Mouse (Mus musculus): ENCODE measurements around the gene Tbc1d7. TPM values are rescaled to one million over a fixed set of nuclear protein-coding genes. Genes with fewer than 3 reads are reported as not detected.

Tbc1d7 gene
- 6.9 and 9.2 TPM in 2 replicates for total RNA-seq (2023)

GRCm38 (mm10) chr13:43171020-43171710 lies at the start of gene Tbc1d7:
TSS of gene Tbc1d7 (minus strand) at chr13:43171501.

Other genes with a start within 250 kb of the Tbc1d7 start
- 55.6 and 88.2 TPM in 2 replicates for gene Gfod1, start 132.7 kb upstream of the Tbc1d7 start, total RNA-seq (2023)
- 2.1 and 2.9 TPM in 2 replicates for gene Sirt5, start 194.0 kb upstream of the Tbc1d7 start, total RNA-seq (2023)
- gene Nol7, start 226.9 kb upstream of the Tbc1d7 start, total RNA-seq (2023), result 43.5 and 52.0 TPM in 2 replicates